Mouse (Mus musculus): Measurements from ENCODE around the gene 4930548H24Rik. TPM values are rescaled to one million over a fixed set of nuclear protein-coding genes. Genes with fewer than 3 reads are reported as not detected.

The 4930548H24Rik gene
- 0.17 TPM in 1 of 2 replicates, not detected in the other for polyA plus RNA-seq (2015; fragmentation: Nextera tagmentation; extraction: Ambion mirVana)

GRCm38 (mm10) chr5:31485440-31485839 lies at the start of gene 4930548H24Rik:
TSS of gene 4930548H24Rik (plus strand) at chr5:31485740.
- no peak within 1 kb of the TSS for H3K9ac ChIP-seq (replicated peaks; ENCODE audit: low read length)
- no peak for ATAC-seq (ENCODE audit: low FRiP score, low TSS enrichment)
- WGBS = 96% methylated on average over 3 of the region's 3 CpGs
- no peak within 1 kb of the TSS for H3K4me2 ChIP-seq (replicated peaks; ENCODE audit: low read depth, low read length)
- H3K9me3 ChIP-seq (ENCODE audit: low read length) = no peaks in the 10 kb centered on the region
- no peak within 1 kb of the TSS for H3K4me3 ChIP-seq (ENCODE audit: low read length)
- H3K27ac ChIP-seq (ENCODE audit: low read length) = no peak within 1 kb of the TSS
- H3K4me1 ChIP-seq (ENCODE audit: insufficient read depth, low read length) = no peaks in the 10 kb centered on the region
- H3K27me3 ChIP-seq (ENCODE audit: insufficient read depth, low read length) = no peaks in the 10 kb centered on the region
- peaks cover 22% of the 10 kb centered on the region for H3K36me3 ChIP-seq (ENCODE audit: insufficient read depth, low read length)

- Histone ChIP-seq H3K4me3 (ENCODE audit: low read length) (no peak overlapping the region), H3K27ac (ENCODE audit: low read length) (no peak overlapping the region), H3K9me3 (ENCODE audit: low read length) (no peaks in the 10 kb centered on the region), H3K36me3 (ENCODE audit: insufficient read depth, low read length) (no peaks in the 10 kb centered on the region), H3K9ac (replicated peaks; ENCODE audit: low read length) (no peak overlapping the region), H3K4me1 (ENCODE audit: insufficient read depth, low read length) (peaks cover 15% of the 10 kb centered on the region), H3K27me3 (ENCODE audit: insufficient read depth, low read length) (no peaks in the 10 kb centered on the region), H3K4me2 (replicated peaks; ENCODE audit: low read depth, low read length) (no peak overlapping the region)
- 86% methylated on average over 2 of the region's 2 CpGs for WGBS
- no peak for ATAC-seq (ENCODE audit: low FRiP score, low TSS enrichment)
Observed at GRCm38 (mm10) chr5:31451336-31451735, 34.2 kb upstream of the 4930548H24Rik start.

GRCm38 (mm10) chr5:31451878-31452561 lies 33.5 kb upstream of the 4930548H24Rik start, which contains the start of gene Zfp512:
TSS of gene Zfp512 (plus strand) at chr5:31452431.
- Histone ChIP-seq H3K4me3 (ENCODE audit: low read length) (peak within 1 kb of the TSS; percentile 64), H3K4me1 (ENCODE audit: insufficient read depth, low read length) (peaks cover 15% of the 10 kb centered on the region), H3K36me3 (ENCODE audit: insufficient read depth, low read length) (no peaks in the 10 kb centered on the region), H3K9ac (replicated peaks; ENCODE audit: low read length) (peak within 1 kb of the TSS; percentile 70), H3K9me3 (ENCODE audit: low read length) (no peaks in the 10 kb centered on the region), H3K4me2 (replicated peaks; ENCODE audit: low read depth, low read length) (peak within 1 kb of the TSS; percentile 64), H3K27ac (ENCODE audit: low read length) (peak within 1 kb of the TSS; percentile 18; the same call in 1 of the 2 replicates), H3K27me3 (ENCODE audit: insufficient read depth, low read length) (no peaks in the 10 kb centered on the region)
- ATAC-seq (ENCODE audit: low FRiP score, low TSS enrichment) = peak; percentile 99
- WGBS = 6% methylated on average over 23 of the region's 23 CpGs

GRCm38 (mm10) chr5:31452562-31452878 lies 33.0 kb upstream of the 4930548H24Rik start:
- no peak for ATAC-seq (ENCODE audit: low FRiP score, low TSS enrichment)

GRCm38 (mm10) chr5:31452886-31453410 lies 32.6 kb upstream of the 4930548H24Rik start:
- no peaks in the 10 kb centered on the region for H3K27me3 ChIP-seq (ENCODE audit: insufficient read depth, low read length)
- peak overlapping the region; percentile 64 for H3K4me3 ChIP-seq (ENCODE audit: low read length)
- peaks cover 15% of the 10 kb centered on the region for H3K4me1 ChIP-seq (ENCODE audit: insufficient read depth, low read length)
- WGBS = 10% methylated on average over 7 of the region's 7 CpGs
- H3K4me2 ChIP-seq (replicated peaks; ENCODE audit: low read depth, low read length) = peak overlapping the region; percentile 64
- no peaks in the 10 kb centered on the region for H3K36me3 ChIP-seq (ENCODE audit: insufficient read depth, low read length)
- H3K27ac ChIP-seq (ENCODE audit: low read length) = no peak overlapping the region
- H3K9me3 ChIP-seq (ENCODE audit: low read length) = no peaks in the 10 kb centered on the region
- ATAC-seq (ENCODE audit: low FRiP score, low TSS enrichment) = no peak
- H3K9ac ChIP-seq (replicated peaks; ENCODE audit: low read length) = peak overlapping the region; percentile 70

More at GRCm38 (mm10) chr5:31452562-31452878, 33.0 kb upstream of the 4930548H24Rik start:
- Histone ChIP-seq H3K27ac (ENCODE audit: low read length) (peak overlapping the region; percentile 18; the same call in 1 of the 2 replicates), H3K4me3 (ENCODE audit: low read length) (peak overlapping the region; percentile 64), H3K9ac (replicated peaks; ENCODE audit: low read length) (peak overlapping the region; percentile 63), H3K9me3 (ENCODE audit: low read length) (no peaks in the 10 kb centered on the region), H3K27me3 (ENCODE audit: insufficient read depth, low read length) (no peaks in the 10 kb centered on the region), H3K4me1 (ENCODE audit: insufficient read depth, low read length) (peaks cover 15% of the 10 kb centered on the region), H3K4me2 (replicated peaks; ENCODE audit: low read depth, low read length) (peak overlapping the region; percentile 64), H3K36me3 (ENCODE audit: insufficient read depth, low read length) (no peaks in the 10 kb centered on the region)
- 1% methylated on average over 11 of the region's 11 CpGs for WGBS

GRCm38 (mm10) chr5:31467798-31468197 lies 17.7 kb upstream of the 4930548H24Rik start:
- no peak for ATAC-seq (ENCODE audit: low FRiP score, low TSS enrichment)
- WGBS = 96% methylated on average over 3 of the region's 3 CpGs
- Histone ChIP-seq H3K4me1 (ENCODE audit: insufficient read depth, low read length) (no peaks in the 10 kb centered on the region), H3K36me3 (ENCODE audit: insufficient read depth, low read length) (peaks cover 47% of the 10 kb centered on the region), H3K4me3 (ENCODE audit: low read length) (no peak overlapping the region), H3K27ac (ENCODE audit: low read length) (no peak overlapping the region), H3K9me3 (ENCODE audit: low read length) (no peaks in the 10 kb centered on the region), H3K27me3 (ENCODE audit: insufficient read depth, low read length) (no peaks in the 10 kb centered on the region), H3K9ac (replicated peaks; ENCODE audit: low read length) (no peak overlapping the region), H3K4me2 (replicated peaks; ENCODE audit: low read depth, low read length) (no peak overlapping the region)

GRCm38 (mm10) chr5:31469711-31470110 lies 15.8 kb upstream of the 4930548H24Rik start:
- 94% methylated on average over 6 of the region's 6 CpGs for WGBS
- no peak overlapping the region for H3K9ac ChIP-seq (replicated peaks; ENCODE audit: low read length)

GRCm38 (mm10) chr5:31470334-31470733 lies 15.2 kb upstream of the 4930548H24Rik start:
- Histone ChIP-seq H3K27ac (ENCODE audit: low read length) (no peak overlapping the region), H3K9ac (replicated peaks; ENCODE audit: low read length) (no peak overlapping the region), H3K4me2 (replicated peaks; ENCODE audit: low read depth, low read length) (no peak overlapping the region), H3K4me1 (ENCODE audit: insufficient read depth, low read length) (no peaks in the 10 kb centered on the region), H3K27me3 (ENCODE audit: insufficient read depth, low read length) (no peaks in the 10 kb centered on the region), H3K36me3 (ENCODE audit: insufficient read depth, low read length) (peaks cover 61% of the 10 kb centered on the region), H3K9me3 (ENCODE audit: low read length) (no peaks in the 10 kb centered on the region), H3K4me3 (ENCODE audit: low read length) (no peak overlapping the region)
- ATAC-seq (ENCODE audit: low FRiP score, low TSS enrichment) = no peak
- 73% methylated on average over 7 of the region's 7 CpGs for WGBS

More at GRCm38 (mm10) chr5:31469711-31470110, 15.8 kb upstream of the 4930548H24Rik start:
- no peaks in the 10 kb centered on the region for H3K4me1 ChIP-seq (ENCODE audit: insufficient read depth, low read length)
- H3K4me2 ChIP-seq (replicated peaks; ENCODE audit: low read depth, low read length) = no peak overlapping the region
- ATAC-seq (ENCODE audit: low FRiP score, low TSS enrichment) = no peak
- H3K36me3 ChIP-seq (ENCODE audit: insufficient read depth, low read length) = peaks cover 61% of the 10 kb centered on the region
- H3K4me3 ChIP-seq (ENCODE audit: low read length) = no peak overlapping the region
- no peak overlapping the region for H3K27ac ChIP-seq (ENCODE audit: low read length)
- H3K9me3 ChIP-seq (ENCODE audit: low read length) = no peaks in the 10 kb centered on the region
- no peaks in the 10 kb centered on the region for H3K27me3 ChIP-seq (ENCODE audit: insufficient read depth, low read length)

- Histone ChIP-seq H3K27me3 (ENCODE audit: insufficient read depth, low read length) (no peaks in the 10 kb centered on the region), H3K4me1 (ENCODE audit: insufficient read depth, low read length) (no peaks in the 10 kb centered on the region), H3K4me2 (replicated peaks; ENCODE audit: low read depth, low read length) (no peak overlapping the region), H3K9ac (replicated peaks; ENCODE audit: low read length) (no peak overlapping the region), H3K9me3 (ENCODE audit: low read length) (no peaks in the 10 kb centered on the region), H3K4me3 (ENCODE audit: low read length) (no peak overlapping the region), H3K36me3 (ENCODE audit: insufficient read depth, low read length) (peaks cover 57% of the 10 kb centered on the region), H3K27ac (ENCODE audit: low read length) (no peak overlapping the region)
- WGBS = 95% methylated on average over 4 of the region's 4 CpGs
- ATAC-seq (ENCODE audit: low FRiP score, low TSS enrichment) = no peak
Observed at GRCm38 (mm10) chr5:31480536-31480935, 5.0 kb upstream of the 4930548H24Rik start.

- 94% methylated on average over 3 of the region's 3 CpGs for WGBS
- Histone ChIP-seq H3K4me1 (ENCODE audit: insufficient read depth, low read length) (no peaks in the 10 kb centered on the region), H3K4me3 (ENCODE audit: low read length) (no peak overlapping the region), H3K9me3 (ENCODE audit: low read length) (no peaks in the 10 kb centered on the region), H3K4me2 (replicated peaks; ENCODE audit: low read depth, low read length) (no peak overlapping the region), H3K27ac (ENCODE audit: low read length) (no peak overlapping the region), H3K36me3 (ENCODE audit: insufficient read depth, low read length) (0 out of 2 replicates have a peak, but pooled peaks cover 4% of the 10 kb centered on the region), H3K9ac (replicated peaks; ENCODE audit: low read length) (no peak overlapping the region), H3K27me3 (ENCODE audit: insufficient read depth, low read length) (no peaks in the 10 kb centered on the region)
- ATAC-seq (ENCODE audit: low FRiP score, low TSS enrichment) = no peak
Observed at GRCm38 (mm10) chr5:31487889-31488288, 2.3 kb downstream of the 4930548H24Rik start.

All from kidney, embryonic 16.5 days (tissue).